Mouse (Mus musculus): ENCODE results near the gene Cxcr2. TPM values are rescaled to one million over a fixed set of nuclear protein-coding genes. Genes with fewer than 3 reads are reported as not detected.

Gene Cxcr2
- total RNA-seq, 2 experiments from 2014 or later = 0.07 to 0.10 TPM

- intact Hi-C loops (cut with DNase I) = loop anchor here (5.0 kb wide), 1 partner anchor 294 kb away; no protein-coding TSS in a partner anchor
- peak; percentile 9 to 31 for DNase-seq
Measured at GRCm38 (mm10) chr1:74195961-74196360, 42.2 kb downstream of the Cxcr2 start.

- DNase-seq = no peak
- intact Hi-C loops (cut with DNase I) = loop anchor here (5.0 kb wide), 1 partner anchor 295 kb away; no protein-coding TSS in a partner anchor
Measured at GRCm38 (mm10) chr1:74196621-74197419, 43.0 kb downstream of the Cxcr2 start.

- intact Hi-C loops (cut with DNase I) = loop anchor here (5.0 kb wide), 1 partner anchor 296 kb away; no protein-coding TSS in a partner anchor
- DNase-seq = no peak
Measured at GRCm38 (mm10) chr1:74197726-74198470, 44.1 kb downstream of the Cxcr2 start.

GRCm38 (mm10) chr1:74199046-74199445 is 45.3 kb downstream of the Cxcr2 start:
- intact Hi-C loops (cut with DNase I) = loop anchor here (5.0 kb wide), 1 partner anchor 297 kb away; no protein-coding TSS in a partner anchor
- DNase-seq = no peak

- no peak for DNase-seq
- intact Hi-C loops (cut with DNase I) = no loop called here
Measured at GRCm38 (mm10) chr1:74201048-74201844, 47.5 kb downstream of the Cxcr2 start.

GRCm38 (mm10) chr1:74203457-74203856 is 49.7 kb downstream of the Cxcr2 start:
- intact Hi-C loops (cut with DNase I) = no loop called here
- no peak for DNase-seq

GRCm38 (mm10) chr1:74205881-74206280 is 52.1 kb downstream of the Cxcr2 start:
- peak; percentile 13 to 42 for DNase-seq

GRCm38 (mm10) chr1:74206642-74207041 is 52.9 kb downstream of the Cxcr2 start:
- intact Hi-C loops (cut with DNase I) = loop anchor here (1.0 to 5.0 kb wide), 3 partner anchors 61 to 246 kb away; partner anchors contain the start of genes Aamp and Pnkd
- DNase-seq = no peak

More at GRCm38 (mm10) chr1:74205881-74206280, 52.1 kb downstream of the Cxcr2 start:
- intact Hi-C loops (cut with DNase I) = loop anchor here (1.0 to 5.0 kb wide), 4 partner anchors 61 to 247 kb away; partner anchors contain the start of genes Aamp, Catip and Pnkd

- intact Hi-C loops (cut with DNase I) = loop anchor here (2.0 to 5.0 kb wide), 2 partner anchors 59 to 245 kb away; no protein-coding TSS in a partner anchor
- DNase-seq = no peak
Measured at GRCm38 (mm10) chr1:74207906-74208305, 54.1 kb downstream of the Cxcr2 start.

GRCm38 (mm10) chr1:74208941-74209340 is 55.2 kb downstream of the Cxcr2 start:
- intact Hi-C loops (cut with DNase I) = loop anchor here (5.0 kb wide), 1 partner anchor 58 kb away; no protein-coding TSS in a partner anchor
- DNase-seq = no peak

Small RNA genes within 50 kb of the gene (microRNA-seq; reads per million reads assigned to microRNA genes)
- gene Mir1928 = 0 reads per million in 2 experiments

Other genes starting within 250 kb of the Cxcr2 start
- gene Tns1, start 29.5 kb upstream of the Cxcr2 start, total RNA-seq (2021) = 100 to 1,000 TPM; 677 to 755 TPM
- 1 to 10 TPM; 1.4 to 1.5 TPM for gene Rufy4, start 28.4 kb upstream of the Cxcr2 start, total RNA-seq (2021)
- not detected for gene Cxcr1, start 40.6 kb downstream of the Cxcr2 start, total RNA-seq (2021)
- gene Arpc2, start 82.1 kb downstream of the Cxcr2 start, total RNA-seq (2021) = 100 to 1,000 TPM; 143 to 165 TPM
- not detected for gene Gpbar1, start 124.6 kb downstream of the Cxcr2 start, total RNA-seq (2021)
- gene Aamp, start 130.7 kb downstream of the Cxcr2 start, total RNA-seq (2021) = 10 to 100 TPM; 95.5 to 98.9 TPM
- gene Pnkd, start 130.9 kb downstream of the Cxcr2 start, total RNA-seq (2021) = 100 to 1,000 TPM; 190 to 191 TPM
- gene Tmbim1, start 151.6 kb downstream of the Cxcr2 start, total RNA-seq (2021) = 10 to 100 TPM; 34.6 to 39.4 TPM
- gene Catip, start 208.1 kb downstream of the Cxcr2 start, total RNA-seq (2021) = under 1 TPM; 0.12 to 0.67 TPM
- gene Slc11a1, start 221.2 kb downstream of the Cxcr2 start, total RNA-seq (2021) = 1 to 10 TPM; 2.7 to 4.1 TPM
- 100 to 1,000 TPM; 106 to 118 TPM for gene Ctdsp1, start 237.5 kb downstream of the Cxcr2 start, total RNA-seq (2021)